Mouse (Mus musculus) erythroblast, embryonic 14.5 days (primary cell): ENCODE measurements around the gene Mcpt8.

Experiments
- GATA1 ChIP-seq: IDR thresholded peaks from 2 replicates; pipeline ENCODE4 v1.6.1; 2012; ENCODE audit warnings: low read length, inconsistent platforms, mixed read lengths
- TAL1 ChIP-seq: IDR thresholded peaks from 3 replicates; pipeline ENCODE4 v1.6.1; 2012; ENCODE audit warnings: low read length, inconsistent platforms, mixed read lengths

DNA sequence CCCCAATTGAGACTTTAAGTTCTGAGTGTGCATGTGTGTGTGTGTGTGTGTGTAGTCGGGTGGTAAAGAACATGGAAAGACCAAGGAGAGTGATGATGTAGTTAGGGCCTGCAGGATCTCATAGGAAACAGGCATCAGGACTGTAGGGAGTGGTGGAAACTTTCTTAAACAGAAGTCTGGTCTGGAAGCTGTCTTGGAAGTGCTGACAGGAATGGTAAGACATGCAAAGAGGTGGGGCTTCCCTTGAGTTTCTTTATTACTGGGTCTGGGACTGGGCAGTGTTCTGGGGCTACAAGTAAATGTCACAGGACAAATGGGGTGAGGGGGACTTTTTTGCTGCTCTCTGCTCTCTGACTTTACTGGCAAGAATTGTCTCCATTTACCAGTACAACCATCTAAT lies 12.5 kb upstream of the Mcpt8 start:
- TF ChIP-seq TAL1 (no peak), GATA1 (no peak)
